Mouse (Mus musculus) testis, adult 2 months (tissue): ENCODE data around the gene Cpt1c.

Source experiments
- CTCF ChIP-seq: fragments of 200-500 bp; IDR thresholded peaks from 2 replicates; pipeline ENCODE4 v1.5.1; 2012; ENCODE audit warnings: low read depth, mild to moderate bottlenecking, inconsistent platforms, low read length, moderate library complexity; ENCODE audit not compliant: control insufficient read depth, insufficient read depth, insufficient replicate concordance
- POLR2A ChIP-seq: fragments of 200-500 bp; IDR thresholded peaks from 2 replicates; pipeline ENCODE4 v1.6.1; 2012; ENCODE audit warnings: low read depth, mild to moderate bottlenecking, inconsistent platforms, low read length, moderate library complexity; ENCODE audit not compliant: control insufficient read depth

DNA sequence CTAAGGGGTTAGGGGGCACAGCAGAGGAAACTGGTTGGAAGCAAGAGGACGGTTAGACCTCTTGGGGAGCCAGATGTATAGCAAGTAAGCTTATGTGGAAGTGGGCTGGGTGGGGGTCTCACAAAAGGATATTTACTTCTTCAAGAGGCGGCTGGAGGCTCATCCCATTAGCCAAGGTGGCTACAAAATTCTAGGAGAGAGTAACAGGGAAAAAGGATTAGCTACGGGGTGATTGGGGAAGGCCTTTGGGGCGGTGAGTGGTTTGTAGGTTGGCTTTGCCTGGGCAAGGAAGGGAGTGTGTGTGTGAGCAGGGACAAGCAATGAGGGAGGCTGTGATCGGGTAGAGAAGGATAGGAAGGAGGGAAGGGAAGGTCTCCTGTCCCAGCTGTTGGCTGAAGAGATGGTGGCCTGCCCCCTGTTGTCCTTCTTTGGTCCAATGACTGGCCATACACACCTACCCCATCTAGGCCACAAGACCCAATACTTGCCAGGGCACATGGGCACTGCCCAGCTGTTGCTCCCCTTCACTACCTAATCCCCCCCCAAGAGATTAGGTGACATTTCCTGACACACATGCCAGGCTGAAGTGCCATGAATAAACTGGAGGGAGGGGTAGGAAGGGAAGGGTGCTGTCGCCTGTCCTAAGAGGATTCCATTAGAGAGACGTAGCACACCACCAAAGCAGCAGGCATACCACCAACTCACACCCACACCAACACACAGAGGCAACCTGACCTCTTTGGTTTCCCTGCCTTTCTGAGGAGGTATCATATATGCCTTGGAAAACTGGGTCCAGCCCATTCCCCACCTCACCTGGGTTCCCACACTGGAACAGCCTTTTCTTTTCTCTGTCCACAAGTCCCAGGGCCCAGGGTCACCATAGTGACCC, 9.5 kb upstream of the Cpt1c start:
- TF ChIP-seq CTCF (no peak), POLR2A (no peak)
